Mouse (Mus musculus): ENCODE measurements at regions not wholly inside any gene's neighbourhood (a gene's known extent, or its start where the extent isn't known, plus 50 kb on each side); places are given as distances from the start of the nearest gene placed in this dataset.

DNA sequence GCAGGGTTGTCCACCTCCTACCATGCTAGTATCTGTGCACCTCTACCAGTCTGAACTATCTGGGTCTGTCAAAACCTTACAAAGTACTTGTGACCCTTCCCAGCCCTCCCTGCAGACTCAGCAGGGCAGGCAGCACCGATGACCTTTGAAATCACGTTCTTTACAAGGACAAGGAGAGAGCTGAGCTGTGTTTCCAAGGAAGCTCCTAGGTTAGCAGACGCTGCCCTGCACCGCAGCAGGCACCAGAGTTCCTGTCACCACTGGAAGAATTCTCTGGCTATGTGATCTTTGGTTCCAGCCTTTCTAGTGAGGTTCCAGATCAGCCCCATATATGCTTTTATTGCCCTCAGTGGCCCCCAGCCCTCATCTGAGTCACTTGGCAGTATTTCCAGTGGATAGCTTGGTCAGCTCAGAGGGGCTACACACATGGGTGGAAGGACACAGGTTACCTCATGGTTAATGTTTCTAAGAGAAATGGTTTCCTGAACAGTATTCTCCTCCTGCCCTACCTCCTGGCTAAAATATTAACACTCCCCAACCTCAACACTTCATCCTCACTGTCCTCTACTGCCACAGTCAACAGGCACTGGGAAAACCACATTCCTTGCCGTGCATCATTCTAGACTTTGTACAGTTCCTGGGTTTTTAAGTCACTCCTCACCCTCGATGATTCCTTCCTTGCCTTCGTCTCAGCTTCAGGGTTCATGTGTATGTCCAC, 251.2 kb upstream of the Gli3 start:
- H3K4me1 ChIP-seq (ENCODE audit: control insufficient read depth, insufficient read depth, low read length) = peaks cover 9% of the 10 kb centered on the region
- no peak overlapping the region for H3K9ac ChIP-seq (ENCODE audit: low read depth, low read length)
- H3K4me2 ChIP-seq (ENCODE audit: low read depth, low read length) = no peak overlapping the region
- H3K27ac ChIP-seq (ENCODE audit: low read length) = no peak overlapping the region
- no peak for ATAC-seq
- WGBS = 69% methylated on average over 7 of the region's 7 CpGs
- no peaks in the 10 kb centered on the region for H3K9me3 ChIP-seq (ENCODE audit: control insufficient read depth, low read length)
- H3K4me3 ChIP-seq (ENCODE audit: low read length) = no peak overlapping the region
- no peaks in the 10 kb centered on the region for H3K27me3 ChIP-seq (replicated peaks; ENCODE audit: control insufficient read depth, insufficient read depth, low read length)
- no peaks in the 10 kb centered on the region for H3K36me3 ChIP-seq (ENCODE audit: control insufficient read depth, insufficient read depth, low read length)

DNA sequence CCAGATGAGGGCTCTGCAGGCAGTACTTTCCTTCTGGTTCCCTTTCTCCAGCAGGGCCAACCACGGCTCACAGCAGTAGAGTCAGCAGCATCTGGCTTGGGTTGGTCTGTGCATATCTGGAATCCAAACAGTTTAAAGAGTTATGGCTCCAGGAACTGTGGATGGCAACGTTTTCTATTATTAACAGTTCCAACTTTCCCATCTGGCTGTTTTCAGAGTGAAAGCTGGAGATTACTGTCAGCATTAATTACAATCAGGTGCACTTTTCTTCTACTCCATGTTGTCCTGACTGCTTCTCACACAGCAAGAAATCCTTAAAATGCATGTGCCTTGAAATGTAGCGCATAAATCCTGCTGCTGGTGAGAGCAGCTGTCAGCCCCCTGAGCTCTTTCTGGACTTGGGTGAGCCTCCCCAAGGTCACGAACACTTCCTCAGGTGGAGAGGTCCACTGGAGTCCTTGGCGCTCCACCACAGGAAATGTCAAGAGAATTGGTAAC, 250.6 kb upstream of the Gli3 start:
- WGBS = 44% methylated on average over 5 of the region's 5 CpGs
- H3K4me3 ChIP-seq (ENCODE audit: low read length) = no peak overlapping the region
- ATAC-seq = peak; percentile 71
- no peak overlapping the region for H3K9ac ChIP-seq (ENCODE audit: low read depth, low read length)
- H3K36me3 ChIP-seq (ENCODE audit: control insufficient read depth, insufficient read depth, low read length) = no peaks in the 10 kb centered on the region
- H3K27ac ChIP-seq (ENCODE audit: low read length) = peak overlapping the region; percentile 54; the same call in 1 of the 2 replicates
- peaks cover 9% of the 10 kb centered on the region for H3K4me1 ChIP-seq (ENCODE audit: control insufficient read depth, insufficient read depth, low read length)
- no peak overlapping the region for H3K4me2 ChIP-seq (ENCODE audit: low read depth, low read length)
- H3K9me3 ChIP-seq (ENCODE audit: control insufficient read depth, low read length) = no peaks in the 10 kb centered on the region
- H3K27me3 ChIP-seq (replicated peaks; ENCODE audit: control insufficient read depth, insufficient read depth, low read length) = no peaks in the 10 kb centered on the region

DNA sequence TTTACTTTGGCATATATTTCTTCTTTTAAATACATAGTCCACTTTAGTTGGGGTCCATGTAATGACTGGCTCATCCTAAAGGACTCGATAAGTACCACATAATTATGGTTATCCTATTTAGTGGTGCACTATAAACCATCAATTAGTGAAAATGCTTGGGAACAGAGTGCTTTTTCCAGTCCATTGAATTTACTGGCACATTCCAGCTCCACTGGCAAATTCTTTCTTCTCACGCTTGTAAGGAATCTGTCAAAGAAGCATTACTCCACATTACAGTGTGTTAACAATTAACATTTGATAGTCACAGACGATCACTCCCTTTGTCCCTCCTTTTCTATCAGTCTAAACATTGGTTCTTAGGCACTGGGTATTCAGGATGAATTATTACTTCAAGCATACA, 241.7 kb upstream of the Gli3 start:
- no peak overlapping the region for H3K4me3 ChIP-seq (ENCODE audit: low read length)
- ATAC-seq = no peak
- H3K36me3 ChIP-seq (ENCODE audit: control insufficient read depth, insufficient read depth, low read length) = no peaks in the 10 kb centered on the region
- no peak overlapping the region for H3K4me2 ChIP-seq (ENCODE audit: low read depth, low read length)
- no peaks in the 10 kb centered on the region for H3K27me3 ChIP-seq (replicated peaks; ENCODE audit: control insufficient read depth, insufficient read depth, low read length)
- no peaks in the 10 kb centered on the region for H3K4me1 ChIP-seq (ENCODE audit: control insufficient read depth, insufficient read depth, low read length)
- WGBS = 45% methylated on average over 3 of the region's 3 CpGs
- H3K9me3 ChIP-seq (ENCODE audit: control insufficient read depth, low read length) = no peaks in the 10 kb centered on the region
- H3K27ac ChIP-seq (ENCODE audit: low read length) = no peak overlapping the region
- no peak overlapping the region for H3K9ac ChIP-seq (ENCODE audit: low read depth, low read length)

DNA sequence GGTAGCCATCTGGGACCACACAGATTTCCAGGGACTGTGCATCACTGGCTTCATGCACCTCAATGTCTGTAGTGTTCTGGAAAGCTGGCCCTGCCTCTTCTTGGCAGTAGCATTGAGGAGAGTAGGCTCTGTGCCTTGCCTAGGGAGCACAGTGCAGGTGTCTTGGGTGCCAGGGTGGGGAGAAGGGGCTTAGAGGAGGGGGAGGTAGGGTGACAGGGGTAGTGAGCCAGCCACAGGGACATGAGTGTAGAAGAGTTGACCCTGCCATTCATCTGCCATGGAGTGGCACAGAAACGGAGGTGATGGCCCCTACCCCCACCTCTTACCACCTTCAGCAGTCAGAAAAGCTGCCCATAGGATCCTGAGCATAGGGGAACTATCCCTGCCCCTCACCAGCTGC, 235.4 kb upstream of the Gli3 start:
- Histone ChIP-seq H3K4me2 (ENCODE audit: low read depth, low read length) (no peak overlapping the region), H3K9ac (ENCODE audit: low read depth, low read length) (no peak overlapping the region), H3K36me3 (ENCODE audit: control insufficient read depth, insufficient read depth, low read length) (no peaks in the 10 kb centered on the region), H3K27me3 (replicated peaks; ENCODE audit: control insufficient read depth, insufficient read depth, low read length) (no peaks in the 10 kb centered on the region), H3K4me3 (ENCODE audit: low read length) (no peak overlapping the region), H3K27ac (ENCODE audit: low read length) (no peak overlapping the region), H3K9me3 (ENCODE audit: control insufficient read depth, low read length) (no peaks in the 10 kb centered on the region), H3K4me1 (ENCODE audit: control insufficient read depth, insufficient read depth, low read length) (no peaks in the 10 kb centered on the region)
- 63% methylated on average over 1 of the region's 1 CpGs for WGBS
- ATAC-seq = no peak

All from intestine, embryonic 16.5 days (tissue).